27 mouse cellular contexts compared by ENCODE assay signal in genomic region chr4:138880811-138881584, GRCm38 (mm10). TPM values are rescaled to one million over a fixed set of nuclear protein-coding genes. Genes with fewer than 3 reads are reported as not detected.
DNase-seq lines count a peak whose midpoint lies in the region; TF ChIP-seq lines count a peak whose summit lies in the region.
"Had no signal": no experiment of that assay in that cellular context is flagged by ENCODE, and none has a peak within 500 bp of the region (broad histone marks: within the 10 kb centered on the region; RNA-seq: fewer than 3 reads in every experiment).

No protein-coding gene starts in this region.

- TF ChIP-seq CTCF in gastrocnemius, adult 2 months (IDR thresholded peaks at IDR 0.05), result no peak

- peak overlapping the region; percentile 38; the same call in 1 of the 2 replicates for H3K27ac ChIP-seq in gastrocnemius, adult 2 months
- H3K27ac ChIP-seq: forebrain, embryonic 13.5 days; heart, embryonic 15.5 days; hindbrain, postnatal 0 days; liver, embryonic 15.5 days; midbrain, embryonic 13.5 days; stomach, postnatal 0 days had no signal

- H3K4me3 ChIP-seq in gastrocnemius, adult 2 months, result no peak overlapping the region
- H3K4me3 ChIP-seq: forebrain, embryonic 13.5 days; heart, embryonic 15.5 days; liver, embryonic 15.5 days; megakaryocyte, embryonic 14.5 days; midbrain, embryonic 13.5 days had no signal

- intact Hi-C loops in gastrocnemius, adult 2 months (cut with DNase I), result no loop called here
- intact Hi-C loops in heart, postnatal 25 days (cut with DNase I), result no loop called here

- DNase-seq in gastrocnemius, adult 2 months, result peak; percentile 65
- no peak for DNase-seq in gastrocnemius, postnatal 10 days
- peak; percentile 46 for DNase-seq in heart, postnatal 25 days (ENCODE audit: low spot score)
- DNase-seq in heart, adult 8-10 months (ENCODE audit: low spot score), result no peak
- peak; percentile 46 for DNase-seq in lung, postnatal 36 days
- no peak for DNase-seq in lung, postnatal 10 days
- no peak for DNase-seq in right cerebral cortex, adult 18-20 months
- DNase-seq: B cell, adult 2 months; cerebellum, adult 18-20 months; cerebellum, postnatal 14 days; gastrocnemius, postnatal 14 days; kidney, adult 18-20 months; kidney, postnatal 4 days; thymus, adult 2 months had no signal

RNA-seq across cellular contexts. Expression of gene Pla2g2e, which starts 3.3 kb away (rescaled TPM):
- not detected for total RNA-seq in gastrocnemius, adult 2 months (2021)
- not detected for total RNA-seq in gastrocnemius, postnatal 10 days (2021)
- total RNA-seq in heart, postnatal 25 days (2021), result 1 to 10 TPM in 1 of 2 experiments, under 1 TPM in 1; 0.52 to 1.1 TPM
- 1 to 10 TPM in 1 of 4 experiments, not detected in 3; 2.0 TPM for total RNA-seq in heart, adult 8-10 months (2022)
- total RNA-seq: gastrocnemius, postnatal 14 days; hindbrain, postnatal 0 days; left cerebral cortex, adult 18-20 months; left cerebral cortex, postnatal 36 days; MEL; monocyte, adult 5-6 weeks; neutrophil, adult 5-6 weeks had no signal

RNA-seq across cellular contexts. Expression of gene Gm13030, which starts 7.2 kb away (rescaled TPM):
- total RNA-seq in gastrocnemius, adult 2 months (2021), result not detected
- not detected for total RNA-seq in gastrocnemius, postnatal 10 days (2021)
- total RNA-seq in heart, postnatal 25 days (2021), result not detected
- not detected for total RNA-seq in heart, adult 8-10 months (2022)
- total RNA-seq: CH12.LX; gastrocnemius, postnatal 14 days; hindbrain, postnatal 0 days; left cerebral cortex, adult 18-20 months; left cerebral cortex, postnatal 36 days; MEL; monocyte, adult 5-6 weeks; neutrophil, adult 5-6 weeks had no signal

RNA-seq across cellular contexts. Expression of gene Pla2g5, which starts 17.7 kb away (rescaled TPM):
- total RNA-seq in gastrocnemius, adult 2 months (2021), result 1 to 10 TPM in 1 of 2 experiments, under 1 TPM in 1; 0.92 to 2.1 TPM
- total RNA-seq in gastrocnemius, postnatal 10 days (2021), result 1 to 10 TPM; 2.3 to 5.6 TPM
- 10 to 100 TPM; 27.8 to 31.5 TPM for total RNA-seq in heart, postnatal 25 days (2021)
- total RNA-seq in heart, adult 8-10 months (2022), result 10 to 100 TPM; 32.9 to 44.0 (median 38.3) TPM
- total RNA-seq: MEL; monocyte, adult 5-6 weeks; neutrophil, adult 5-6 weeks had no signal

RNA-seq across cellular contexts. Expression of gene Otud3, which starts 32.7 kb away (rescaled TPM):
- 10 to 100 TPM; 15.7 to 17.2 TPM for total RNA-seq in gastrocnemius, adult 2 months (2021)
- total RNA-seq in gastrocnemius, postnatal 10 days (2021), result 1 to 10 TPM; 7.0 to 7.4 TPM
- total RNA-seq in heart, postnatal 25 days (2021), result 10 to 100 TPM; 10.1 to 10.8 TPM
- 10 to 100 TPM in 1 of 4 experiments, 1 to 10 TPM in 3; 9.6 to 14.6 (median 9.9) TPM for total RNA-seq in heart, adult 8-10 months (2022)

Comparison
In these comparisons a context has a peak if more than half of its experiments do, and no peak if none do; other contexts are left out.
1. DNase-seq: peak in gastrocnemius, adult 2 months (single experiment), heart, postnatal 25 days (single experiment) and lung, postnatal 36 days (single experiment); none in gastrocnemius, postnatal 10 days (single experiment), heart, adult 8-10 months (single experiment), lung, postnatal 10 days (single experiment) and right cerebral cortex, adult 18-20 months (single experiment).
2. RNA of gene Pla2g5, which starts 17.7 kb away (total RNA-seq): 32.9 to 44.0 TPM in heart, adult 8-10 months and 27.8 to 31.5 TPM in heart, postnatal 25 days; 2.3 to 5.6 TPM in gastrocnemius, postnatal 10 days and 0.92 to 2.1 TPM in gastrocnemius, adult 2 months; every median in the first group is over 4 times any median in the second.